Mouse (Mus musculus): ENCODE results near the gene Col23a1. TPM values are rescaled to one million over a fixed set of nuclear protein-coding genes. Genes with fewer than 3 reads are reported as not detected.
"Not testable (repeated sequence)": the region's sequence is repeated elsewhere in the genome, so short reads cannot be mapped to it uniquely, and the experiment has no call there.

The Col23a1 gene
- polyA plus RNA-seq, 3 experiments from 2014 or later, result 0.30 to 0.87 (median 0.86) TPM

DNA sequence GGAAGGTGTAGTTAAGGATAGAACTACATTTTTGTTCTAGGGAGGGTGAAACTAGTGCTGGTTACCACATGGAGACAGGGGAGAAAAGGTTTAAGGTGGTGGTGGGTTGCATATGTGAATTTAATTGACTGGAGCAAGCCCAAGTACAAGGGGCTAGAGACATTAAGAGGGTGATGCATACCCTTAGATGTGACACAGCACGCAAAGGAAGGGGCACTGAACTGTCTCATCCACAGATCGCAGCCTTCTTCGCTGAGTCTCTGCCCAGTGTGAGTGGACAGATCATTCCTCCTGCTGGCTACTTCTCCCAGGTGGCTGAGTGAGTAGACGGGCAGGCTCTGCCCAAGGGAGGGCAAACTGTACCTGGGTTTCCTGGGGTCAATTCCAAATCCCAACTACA is 303.6 kb downstream of the Col23a1 start:
- ATAC-seq, result no peak

DNA sequence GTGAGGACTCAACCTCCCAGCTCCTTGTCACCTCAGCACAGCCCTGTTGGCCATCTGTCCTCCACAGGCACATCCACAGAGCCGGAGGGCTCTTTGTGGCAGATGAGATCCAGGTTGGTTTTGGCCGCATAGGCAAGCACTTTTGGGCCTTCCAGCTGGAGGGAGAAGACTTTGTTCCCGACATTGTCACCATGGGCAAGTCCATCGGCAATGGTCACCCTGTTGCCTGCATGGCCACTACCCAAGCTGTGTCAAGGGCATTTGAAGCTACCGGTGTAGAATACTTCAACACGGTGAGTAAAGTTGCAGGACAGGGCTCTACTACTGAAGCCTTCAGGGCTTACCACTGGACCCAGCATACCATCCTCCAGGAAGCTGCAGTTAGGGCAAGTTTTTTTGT is 304.1 kb downstream of the Col23a1 start:
- no peak for ATAC-seq

DNA sequence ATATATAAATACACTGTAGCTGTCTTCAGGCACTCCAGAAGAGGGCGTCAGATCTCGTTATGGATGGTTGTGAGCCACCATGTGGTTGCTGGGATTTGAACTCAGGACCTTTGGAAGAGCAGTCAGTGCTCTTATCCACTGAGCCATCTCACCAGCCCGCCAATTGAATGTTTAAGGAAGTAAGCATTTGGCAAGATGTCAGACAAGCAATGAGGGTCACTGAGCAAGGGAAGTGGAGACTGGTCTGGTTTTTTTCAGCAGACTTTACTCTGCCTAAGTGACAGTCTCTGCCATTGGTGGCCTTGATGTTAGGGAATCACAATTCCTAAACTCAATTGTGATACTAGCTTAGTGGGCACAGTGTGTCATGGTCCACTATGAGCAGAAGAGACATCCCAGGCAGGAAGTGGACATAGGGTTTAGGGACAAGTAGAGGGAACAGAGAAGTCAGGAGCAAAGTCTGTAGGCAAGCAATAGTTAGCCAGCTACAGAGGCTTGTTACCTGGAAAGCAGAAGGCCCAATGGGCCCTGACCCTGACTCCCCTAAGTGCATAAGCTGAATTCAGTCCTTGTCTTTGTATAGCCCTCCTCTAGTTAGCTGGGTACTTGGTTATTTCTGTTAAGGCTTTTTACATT is 305.1 kb downstream of the Col23a1 start:
- no peak for ATAC-seq

DNA sequence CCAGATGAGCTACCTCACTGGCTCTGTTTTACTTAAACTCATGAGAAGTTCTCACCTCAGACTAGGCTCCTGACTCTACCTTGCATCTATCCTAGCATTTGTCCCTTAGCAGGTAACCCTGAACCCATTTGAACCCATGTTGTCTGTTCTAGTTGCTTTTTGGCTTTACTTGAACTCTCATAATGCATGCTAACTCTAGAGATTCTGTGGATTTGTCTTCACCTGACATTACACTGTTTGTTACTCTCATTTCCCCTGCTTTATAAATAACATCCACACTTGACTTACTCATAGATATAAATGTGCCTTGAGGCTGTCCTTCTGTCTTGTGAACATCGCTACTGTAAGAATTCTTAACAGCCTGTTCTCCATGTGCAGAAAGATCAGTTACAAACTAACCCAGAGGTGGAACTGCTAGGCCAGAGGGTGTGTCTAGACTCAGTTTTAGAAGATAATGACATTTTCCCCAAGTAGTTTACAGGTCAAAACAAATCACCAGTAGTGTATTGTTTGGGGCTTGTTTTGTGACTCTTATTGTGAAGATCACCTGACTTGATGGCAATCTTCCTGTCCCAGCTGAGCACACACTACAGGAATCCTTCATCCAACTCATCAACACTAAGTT is 305.9 kb downstream of the Col23a1 start:
- no peak for ATAC-seq

DNA sequence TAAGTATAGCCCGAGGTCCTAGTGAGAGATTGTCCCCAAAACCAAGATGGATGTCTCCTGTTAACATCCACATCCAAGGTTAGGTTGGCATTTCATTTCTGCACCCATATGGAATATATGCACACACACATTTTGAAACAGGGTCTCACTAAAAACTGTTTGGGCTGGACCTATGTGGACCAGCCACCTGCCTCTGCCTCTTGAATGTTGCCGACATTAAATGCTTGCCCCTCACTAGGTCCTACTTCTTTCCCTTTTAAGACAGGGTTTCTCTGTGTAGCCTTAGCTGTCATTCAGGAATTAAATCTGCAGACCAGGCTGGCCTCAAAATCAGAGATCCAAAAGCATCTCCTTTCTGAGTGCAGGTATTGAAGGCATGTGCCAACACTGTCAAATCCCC is 307.8 kb downstream of the Col23a1 start:
- ATAC-seq, result no peak

DNA sequence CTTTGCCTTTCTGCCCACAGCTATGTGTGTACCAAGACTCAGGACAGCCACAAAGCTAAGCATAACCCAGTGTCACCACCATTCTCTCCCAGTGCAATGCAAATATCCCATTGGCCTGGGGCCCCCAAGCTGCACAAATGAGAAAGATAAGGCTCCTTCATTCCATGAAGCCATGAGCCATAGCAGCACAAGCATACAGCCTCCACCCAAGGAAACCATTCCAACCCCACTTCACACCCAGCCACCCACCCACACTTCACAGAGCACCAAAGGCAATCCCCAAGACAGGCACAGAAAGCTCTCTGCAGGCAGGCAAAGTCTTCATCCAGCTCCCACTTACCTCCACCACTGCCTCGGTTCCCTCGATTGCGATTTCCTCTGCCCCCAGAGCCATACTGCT is 312.5 kb downstream of the Col23a1 start:
- no peak for ATAC-seq

DNA sequence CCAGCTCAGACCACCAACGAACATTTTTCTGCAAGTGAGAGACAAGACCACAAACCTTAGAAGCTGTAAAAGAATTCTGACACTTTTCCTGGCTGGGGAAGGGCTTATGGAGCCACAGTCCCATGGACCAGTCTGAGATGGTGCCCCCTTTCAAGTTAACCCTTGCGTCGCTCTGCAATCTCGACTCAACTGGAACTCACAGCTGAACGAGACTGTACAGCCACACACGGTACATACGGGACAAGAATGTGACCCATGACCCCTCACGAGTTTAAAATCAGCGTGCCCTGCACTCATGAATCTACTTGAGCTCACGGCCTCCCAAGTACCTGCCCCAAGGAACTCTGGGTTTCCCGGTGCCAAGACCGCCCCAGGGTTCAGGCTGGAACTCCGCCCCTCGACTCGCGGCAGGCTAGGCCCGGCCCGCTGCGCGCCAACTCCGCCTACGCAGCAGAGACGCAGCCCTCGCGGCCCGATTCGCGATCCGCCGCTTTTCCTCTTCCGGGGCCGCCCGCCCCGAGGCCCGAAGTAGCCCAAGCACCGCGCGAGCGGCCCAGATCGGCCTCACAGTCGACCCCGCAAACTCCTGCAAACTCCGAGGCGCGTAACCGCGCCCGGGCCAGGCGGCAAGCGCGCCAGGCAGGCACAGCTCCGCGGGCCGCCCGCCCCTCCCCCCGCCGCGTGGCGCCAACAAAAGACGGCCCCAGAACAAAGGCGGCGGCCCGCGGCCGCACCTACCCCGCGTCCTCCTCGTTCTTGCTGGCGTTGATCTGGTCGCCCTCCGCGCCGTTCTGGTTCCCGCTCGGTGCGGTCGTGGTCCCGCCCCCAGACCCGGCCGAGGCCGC is 316.1 kb downstream of the Col23a1 start:
- ATAC-seq, result peak; percentile 67

DNA sequence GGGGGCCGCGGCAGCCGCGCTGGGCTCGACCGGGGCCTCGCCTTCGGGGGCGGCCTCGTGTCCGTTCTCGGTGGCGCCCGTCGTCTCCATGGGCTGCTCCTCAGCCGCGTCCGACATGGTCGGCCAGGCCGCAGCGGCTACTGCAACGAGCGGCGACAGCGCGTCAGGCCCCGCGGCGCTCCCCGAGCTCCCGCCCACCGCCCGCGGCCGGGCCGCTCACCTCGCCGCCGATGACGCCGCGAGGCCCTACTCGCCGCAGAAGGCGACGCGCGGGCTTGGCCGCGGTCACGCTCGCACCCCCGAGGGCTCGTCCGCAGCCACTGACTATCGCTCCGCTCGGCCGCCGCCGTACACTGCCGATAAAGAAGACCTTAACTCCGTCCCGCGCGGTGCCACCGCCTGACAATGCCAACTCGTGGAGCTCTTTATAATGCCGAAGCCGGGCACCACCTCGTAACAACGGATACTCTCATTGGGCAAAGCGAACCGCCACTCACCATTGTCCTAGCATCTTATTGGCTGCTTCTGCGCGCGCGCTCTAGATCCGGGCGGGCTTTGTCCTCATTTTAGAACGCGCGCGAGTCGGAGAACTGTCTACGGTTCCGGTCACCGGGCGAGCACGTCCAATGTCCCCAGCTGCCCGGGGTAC is 316.9 kb downstream of the Col23a1 start, which contains the start of gene Hnrnpab:
TSS of gene Hnrnpab (minus strand) at position 401 of the 649 bp plus-strand sequence.
- peak; percentile 86 for ATAC-seq

DNA sequence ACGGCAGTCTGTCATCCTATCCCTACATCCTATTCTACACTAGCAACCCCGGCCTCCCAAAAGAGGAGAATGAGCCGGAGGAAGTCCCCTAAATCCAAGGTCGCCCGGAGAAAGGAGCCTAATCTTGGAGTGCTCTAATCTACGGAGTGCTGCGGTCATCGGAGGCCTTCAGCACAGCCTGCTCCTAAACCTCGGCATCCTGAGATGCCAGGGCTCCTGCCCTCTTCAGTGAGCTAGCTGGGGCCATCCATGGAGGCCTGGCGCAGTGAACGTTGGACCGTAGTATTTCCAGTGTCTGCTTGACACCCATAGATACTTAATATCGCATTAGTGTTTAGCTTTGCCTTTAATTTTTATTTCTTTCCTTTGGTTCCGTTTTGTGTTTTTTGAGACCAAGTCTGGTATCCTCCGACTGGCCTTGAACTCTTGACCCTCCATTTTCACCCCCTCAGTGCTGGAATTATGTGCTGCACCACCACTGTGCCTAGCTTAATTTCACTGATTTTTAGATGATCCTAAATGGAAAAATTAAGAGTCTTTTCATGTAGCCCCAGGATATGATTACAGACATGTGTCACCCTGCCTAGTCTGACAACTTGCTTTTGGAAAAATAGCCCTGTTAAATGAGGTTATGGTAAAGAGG is 317.5 kb downstream of the Col23a1 start:
- ATAC-seq, result no peak

DNA sequence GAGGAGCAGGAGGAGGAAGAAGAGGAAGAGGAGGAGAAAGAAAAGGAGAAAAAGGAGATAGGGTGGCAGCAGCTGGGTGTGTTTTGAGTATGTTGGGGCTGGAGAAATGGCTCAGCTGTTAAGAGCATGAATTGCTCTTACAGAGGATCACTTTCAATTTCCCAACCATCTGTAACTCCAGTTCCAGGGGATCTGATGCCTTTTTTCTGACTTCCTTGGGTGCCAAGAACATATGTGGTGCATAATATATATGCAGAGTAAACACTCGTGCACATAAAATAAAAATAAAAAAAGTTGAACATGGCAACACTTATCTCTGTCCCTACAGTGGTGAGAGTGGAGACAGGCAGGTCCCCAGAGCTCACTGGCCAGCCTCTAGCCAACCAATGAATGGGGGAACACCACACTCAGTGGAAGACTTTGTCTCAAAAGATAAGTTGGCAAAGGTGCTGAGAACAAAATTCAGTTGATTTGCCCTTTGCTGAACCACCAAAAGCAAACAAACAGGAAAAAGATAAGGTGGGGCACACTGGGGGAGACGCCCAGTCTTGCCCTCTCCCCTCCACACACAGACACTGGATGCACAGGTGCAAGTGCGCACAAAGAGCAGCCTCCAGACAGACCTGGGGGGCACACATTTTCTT is 319.7 kb downstream of the Col23a1 start:
- no peak for ATAC-seq

DNA sequence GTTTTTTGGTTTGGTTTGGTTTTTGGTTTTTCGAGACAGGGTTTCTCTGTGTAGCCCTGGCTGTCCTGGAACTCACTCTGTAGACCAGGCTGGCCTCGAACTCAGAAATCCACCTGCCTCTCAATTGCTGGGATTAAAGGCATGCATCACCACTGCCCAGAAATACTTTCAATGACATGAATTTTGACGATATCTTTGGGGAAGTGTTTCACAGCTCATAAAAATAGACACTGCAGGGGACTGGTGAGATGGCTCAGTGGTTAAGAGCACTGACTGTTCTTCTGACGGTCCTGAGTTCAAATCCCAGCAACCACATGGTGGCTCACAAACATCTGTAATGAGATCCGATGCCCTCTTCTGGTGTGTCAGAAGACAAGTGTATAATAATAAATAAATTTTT is 320.2 kb downstream of the Col23a1 start:
- not testable (repeated sequence) for ATAC-seq

DNA sequence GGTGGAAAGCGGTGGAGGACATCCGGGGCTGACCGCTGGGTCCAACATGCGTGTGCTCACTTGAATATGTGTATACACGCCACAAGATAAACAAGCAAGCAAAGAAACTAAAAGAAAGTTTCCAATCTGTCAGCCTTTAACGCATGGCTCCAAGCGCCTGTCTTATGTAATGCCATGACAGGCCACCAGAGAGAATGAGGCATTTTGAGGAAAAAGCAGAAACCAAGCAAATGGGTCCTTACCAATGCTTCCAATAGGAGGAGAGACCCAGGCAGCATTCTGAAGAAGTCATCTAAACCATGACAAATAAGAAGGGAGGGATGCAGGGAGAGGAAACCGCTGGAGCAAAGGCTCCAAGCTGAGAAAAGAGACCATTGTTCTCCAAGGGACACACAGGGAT is 324.5 kb downstream of the Col23a1 start:
- ATAC-seq, result no peak

DNA sequence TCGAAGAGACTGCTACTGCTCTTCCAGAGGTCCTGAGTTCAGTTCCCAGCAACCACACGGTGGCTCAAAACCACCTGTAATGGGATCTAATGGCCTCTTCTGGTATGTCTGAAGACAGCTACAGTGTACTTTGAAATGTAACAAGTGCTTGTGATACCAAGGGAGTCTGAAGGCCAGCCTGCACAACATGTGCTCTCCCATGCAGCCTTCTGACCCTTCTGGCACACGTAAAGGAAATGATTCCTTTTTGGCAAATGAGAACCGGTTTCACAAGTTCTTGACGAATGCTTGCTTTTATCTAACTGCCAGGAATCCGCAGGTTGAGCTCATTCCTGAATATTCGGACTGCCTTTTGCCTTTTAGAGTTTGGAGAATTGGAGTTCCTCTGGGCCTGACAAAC is 325.4 kb downstream of the Col23a1 start:
- no peak for ATAC-seq

DNA sequence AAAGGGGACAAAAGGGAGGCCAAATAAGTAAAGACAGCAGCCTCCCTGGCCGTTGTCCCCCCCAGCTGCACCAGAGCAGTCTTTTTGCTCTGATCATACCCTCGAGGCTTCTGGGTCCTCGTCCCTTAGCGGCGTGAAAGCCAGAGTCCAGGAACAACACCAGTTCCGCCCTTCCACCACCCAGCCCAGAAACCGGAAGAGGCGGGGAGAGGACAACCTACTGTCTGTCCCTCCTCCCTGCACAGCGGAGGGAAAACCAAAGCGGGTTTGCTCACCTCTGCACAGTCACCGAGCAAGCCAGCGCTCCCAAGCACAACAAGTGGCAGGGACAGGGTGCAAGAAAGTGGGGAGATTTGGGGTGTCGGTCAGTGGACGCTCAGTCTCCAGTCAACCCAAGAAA is 325.9 kb downstream of the Col23a1 start:
- peak; percentile 69 for ATAC-seq

DNA sequence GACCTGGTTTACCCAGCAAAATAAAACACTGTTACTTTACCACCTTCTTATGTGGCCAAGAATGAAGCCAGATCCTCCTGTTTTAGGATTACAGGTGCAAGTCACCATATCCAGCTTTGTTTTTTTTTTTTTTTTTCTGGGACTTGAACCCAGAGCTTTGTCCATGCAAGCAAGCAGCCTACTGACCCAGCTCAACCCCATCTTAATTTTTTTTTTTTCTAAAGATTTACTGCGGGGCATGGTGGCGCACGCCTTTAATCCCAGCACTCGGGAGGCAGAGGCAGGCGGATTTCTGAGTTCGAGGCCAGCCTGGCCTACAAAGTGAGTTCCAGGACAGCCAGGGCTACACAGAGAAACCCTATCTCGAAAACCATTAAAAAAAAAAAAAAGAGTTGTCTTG is 326.4 kb downstream of the Col23a1 start:
- ATAC-seq, result not testable (repeated sequence)

DNA sequence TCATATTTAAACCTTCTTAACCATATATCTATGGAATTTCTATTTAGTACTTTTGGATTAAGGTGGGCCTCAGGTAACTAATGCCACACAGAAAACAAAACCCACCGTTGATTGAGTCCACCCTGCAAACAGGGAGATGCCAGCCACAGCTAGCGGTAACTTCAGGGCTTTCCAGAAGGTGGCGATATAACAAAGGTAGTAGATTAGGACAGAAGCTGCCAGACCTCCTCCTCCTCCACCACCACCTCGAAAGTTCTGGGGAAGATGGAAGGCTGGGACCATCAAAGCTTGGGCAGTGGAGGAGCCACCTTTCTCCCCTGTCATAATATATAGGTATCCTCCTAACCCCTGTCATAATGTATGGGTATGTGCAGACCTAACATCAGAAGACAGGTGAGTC is 328.0 kb downstream of the Col23a1 start:
- ATAC-seq, result peak; percentile 22

DNA sequence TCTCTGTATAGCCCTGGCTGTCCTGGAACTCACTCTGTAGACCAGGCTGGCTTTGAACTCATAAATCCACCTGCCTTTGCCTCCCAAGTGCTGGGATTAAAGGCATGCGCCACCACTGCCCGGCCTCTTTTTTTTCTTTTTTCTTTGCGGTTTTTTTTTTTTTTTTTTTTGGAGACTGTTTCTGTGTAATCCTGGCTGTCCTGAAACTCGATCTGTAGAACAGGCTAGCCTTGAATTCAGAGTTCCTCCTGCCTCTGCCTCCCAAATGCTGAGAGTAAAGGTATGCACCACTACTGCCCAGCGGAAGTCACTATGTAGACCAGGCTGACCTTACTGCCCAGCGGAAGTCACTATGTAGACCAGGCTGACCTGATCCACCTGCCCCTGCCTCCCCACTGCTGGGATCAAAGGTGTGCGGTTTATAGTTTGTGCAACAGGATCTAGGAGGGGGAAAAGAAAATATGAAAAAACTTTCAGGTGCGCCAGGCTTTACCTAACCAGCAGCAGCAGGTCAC is 329.2 kb downstream of the Col23a1 start:
- no peak for ATAC-seq

DNA sequence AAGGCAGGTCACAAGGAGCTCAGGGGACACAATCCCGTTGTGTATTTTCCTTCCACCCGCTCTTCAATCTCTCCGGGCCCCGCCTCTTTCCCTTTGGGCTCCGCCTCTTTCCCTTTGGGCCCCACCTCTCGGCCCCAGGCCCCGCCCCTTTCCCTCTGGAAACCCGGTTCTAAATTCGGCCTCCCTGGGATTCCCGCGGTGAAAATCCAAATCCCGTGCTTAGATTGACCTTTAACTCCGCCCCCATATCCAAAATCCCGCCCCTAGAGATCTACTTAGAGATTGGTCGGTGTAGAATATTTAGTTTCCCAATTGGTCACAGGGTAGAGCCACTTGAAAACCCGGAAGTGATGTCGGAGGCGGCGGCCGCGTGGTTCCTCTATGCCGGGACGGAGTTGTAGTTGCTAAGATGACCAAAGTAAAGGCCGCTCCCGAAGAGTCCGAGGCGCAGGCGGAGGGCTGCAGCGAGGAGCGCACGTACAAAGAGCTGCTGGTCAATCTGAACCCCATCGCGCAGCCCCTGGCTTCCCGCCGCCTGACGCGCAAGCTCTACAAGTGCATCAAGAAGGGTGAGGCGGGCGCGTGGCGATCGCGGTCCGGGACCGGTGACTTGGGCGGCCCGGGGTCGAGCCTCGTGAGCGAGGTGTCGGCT is 329.8 kb downstream of the Col23a1 start, which contains the start of gene Nhp2:
TSS of gene Nhp2 (plus strand) at position 327 of the 652 bp plus-strand sequence.
- ATAC-seq, result peak; percentile 88

DNA sequence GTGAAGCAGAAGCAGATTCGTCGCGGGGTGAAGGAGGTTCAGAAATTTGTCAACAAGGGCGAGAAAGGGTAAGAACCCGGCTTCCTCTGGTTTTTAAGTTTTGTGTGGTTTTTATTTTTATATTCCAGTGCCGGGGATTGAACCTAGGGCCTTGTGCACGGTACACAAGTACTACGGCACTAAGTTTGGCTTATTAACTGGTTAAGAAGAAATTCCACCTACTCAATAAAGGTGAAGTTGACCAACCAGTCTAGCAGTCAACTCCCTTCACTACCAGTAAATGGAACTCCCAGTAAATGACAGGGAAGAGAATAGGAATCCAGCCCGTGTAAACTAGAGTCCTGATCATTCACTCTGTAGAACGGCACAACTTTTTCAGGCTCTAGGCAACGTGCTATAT is 330.4 kb downstream of the Col23a1 start:
- no peak for ATAC-seq

DNA sequence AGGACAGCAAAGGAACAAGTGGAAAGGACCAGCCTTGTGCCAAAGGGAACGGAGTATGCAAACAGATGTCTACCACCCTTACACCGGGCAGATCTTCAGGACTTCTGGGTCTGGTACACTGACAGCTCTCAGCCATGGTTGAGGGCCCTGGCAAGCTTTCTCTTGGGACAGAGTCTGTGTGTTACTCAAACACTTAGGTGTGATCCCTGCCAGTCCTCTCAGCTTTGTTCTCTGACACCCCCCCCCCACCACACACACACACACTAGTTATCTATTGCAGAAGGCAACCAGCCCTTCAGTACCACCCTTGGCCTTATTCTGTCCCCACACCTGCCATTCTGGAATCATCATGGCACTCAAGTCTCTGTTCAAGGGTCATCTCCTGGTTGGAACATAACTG is 332.1 kb downstream of the Col23a1 start:
- ATAC-seq, result no peak

DNA sequence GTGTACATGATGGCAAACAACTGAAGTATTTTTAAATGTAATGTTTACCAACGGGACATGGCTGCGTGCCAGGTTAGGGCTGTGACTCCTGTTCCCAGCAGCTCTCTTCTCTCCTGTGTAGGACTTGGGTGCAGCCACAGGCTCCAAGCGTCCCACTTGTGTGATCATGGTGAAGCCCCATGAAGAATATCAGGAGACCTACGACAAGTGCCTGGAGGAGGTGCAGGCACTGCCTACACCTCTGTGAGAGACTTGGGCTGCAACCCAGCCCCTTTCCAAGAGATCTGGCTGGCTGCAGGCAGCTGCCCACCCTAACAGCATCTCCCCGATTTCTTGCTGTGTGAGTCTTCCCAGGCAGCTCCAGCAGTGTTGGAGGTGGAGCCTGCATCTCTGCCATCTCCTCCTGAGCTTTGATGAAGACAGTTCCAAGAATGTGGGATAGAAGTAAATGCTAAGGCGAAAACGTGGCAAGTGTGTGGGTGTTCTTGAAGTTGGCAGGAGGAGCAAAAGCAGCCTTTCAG is 333.3 kb downstream of the Col23a1 start:
- ATAC-seq, result no peak

All from inflammation-experienced regulatory T-cells, adult 6 months (primary cell).